In genomic region chr9:30314355-30315171, GRCm38 (mm10) we compare ENCODE assay signal across 10 mouse cellular contexts.
A peak's percentile ranks its signal among the peaks of the same experiment; 100 is the strongest.
DNase-seq lines count a peak whose midpoint lies in the region; ATAC-seq and TF ChIP-seq lines count a peak whose summit lies in the region.
"Had no signal": no experiment of that assay in that cellular context is flagged by ENCODE, and none has a peak within 500 bp of the region (broad histone marks: within the 10 kb centered on the region; RNA-seq: fewer than 3 reads in every experiment).

No protein-coding gene starts in this region.

- 64% methylated on average over 15 of the region's 15 CpGs for WGBS in hindbrain, embryonic 12.5 days
- 87% methylated on average over 15 of the region's 15 CpGs for WGBS in hindbrain, embryonic 10.5 days
- 31% methylated on average over 15 of the region's 15 CpGs for WGBS in kidney, adult 2 months

- no peak for TF ChIP-seq POLR2A in kidney, adult 2 months (IDR thresholded peaks at IDR 0.05; ENCODE audit: low read depth, low read length)

- no peak overlapping the region for H3K4me2 ChIP-seq in hindbrain, embryonic 12.5 days (replicated peaks)

- H3K9ac ChIP-seq in hindbrain, embryonic 12.5 days = no peak overlapping the region

- peak; percentile 56 for ATAC-seq in hindbrain, embryonic 12.5 days (ENCODE audit: low FRiP score)
- ATAC-seq in megakaryocyte-erythroid progenitor cell, adult 5-6 weeks (replicated peaks; ENCODE audit: low FRiP score, low TSS enrichment, poor library complexity, severe bottlenecking) = no peak

- no peaks in the 10 kb centered on the region for H3K27me3 ChIP-seq in hindbrain, embryonic 12.5 days
- no peaks in the 10 kb centered on the region; the same call in 1 of the 2 replicates for H3K27me3 ChIP-seq in hindbrain, embryonic 10.5 days (ENCODE audit: insufficient read depth, poor library complexity, severe bottlenecking)
- H3K27me3 ChIP-seq in kidney, adult 2 months (replicated peaks; ENCODE audit: control insufficient read depth, insufficient read depth, low read length) = peaks cover 1% of the 10 kb centered on the region; the same call in 1 of the 2 replicates

- no peaks in the 10 kb centered on the region for H3K9me3 ChIP-seq in hindbrain, embryonic 12.5 days (replicated peaks)
- no peaks in the 10 kb centered on the region for H3K9me3 ChIP-seq in hindbrain, embryonic 10.5 days
- H3K9me3 ChIP-seq: G1E had no signal

- no peak overlapping the region for H3K27ac ChIP-seq in hindbrain, embryonic 12.5 days
- no peak overlapping the region for H3K27ac ChIP-seq in hindbrain, embryonic 10.5 days
- no peak overlapping the region for H3K27ac ChIP-seq in kidney, adult 2 months (ENCODE audit: insufficient read depth, low read depth, low read length)
- H3K27ac ChIP-seq: macrophage had no signal

- DNase-seq in hindbrain, embryonic 10.5 days (ENCODE audit: low spot score) = no peak
- DNase-seq in adrenal gland, postnatal 10 days = peak; percentile 79
- peak; percentile 33 to 55 for DNase-seq in gastrocnemius, postnatal 4 days (ENCODE audit: low spot score in 2 of 2)
- DNase-seq in kidney, adult 2 months = peak; percentile 30
- DNase-seq in mesoderm, embryonic 11.5 days (ENCODE audit: low read depth, low spot score) = peak; percentile 27
- DNase-seq in spleen, adult 12 weeks (ENCODE audit: low spot score) = no peak

- no peak for TF ChIP-seq CTCF in kidney, adult 2 months (conservative IDR thresholded peaks at IDR 0.05; ENCODE audit: insufficient read depth, insufficient read length, low read depth, low read length)

- no peaks in the 10 kb centered on the region for H3K36me3 ChIP-seq in hindbrain, embryonic 12.5 days
- H3K36me3 ChIP-seq in hindbrain, embryonic 10.5 days = no peaks in the 10 kb centered on the region
- H3K36me3 ChIP-seq in kidney, adult 2 months (ENCODE audit: control insufficient read depth, insufficient read depth, low read length) = no peaks in the 10 kb centered on the region
- H3K36me3 ChIP-seq: G1E had no signal

- H3K4me3 ChIP-seq in hindbrain, embryonic 12.5 days = no peak overlapping the region
- H3K4me3 ChIP-seq in hindbrain, embryonic 10.5 days = no peak overlapping the region
- H3K4me3 ChIP-seq in kidney, adult 2 months (ENCODE audit: insufficient read depth, low read depth, low read length) = no peak overlapping the region

- 0 out of 2 replicates have a peak, but pooled peaks cover 4% of the 10 kb centered on the region for H3K4me1 ChIP-seq in hindbrain, embryonic 12.5 days
- H3K4me1 ChIP-seq in hindbrain, embryonic 10.5 days (replicated peaks) = no peaks in the 10 kb centered on the region
- no peaks in the 10 kb centered on the region for H3K4me1 ChIP-seq in kidney, adult 2 months (ENCODE audit: control insufficient read depth, insufficient read depth, low read length)

Comparison
In these comparisons a context has a peak if more than half of its experiments do, and no peak if none do; other contexts are left out.
1. DNase-seq: peak in adrenal gland, postnatal 10 days (single experiment), gastrocnemius, postnatal 4 days (2 of 2), kidney, adult 2 months (single experiment) and mesoderm, embryonic 11.5 days (single experiment); none in hindbrain, embryonic 10.5 days (single experiment) and spleen, adult 12 weeks (single experiment).